Mouse (Mus musculus) testis, postnatal 14 days (tissue): ENCODE data around the gene Gm20388.
A peak's percentile ranks its signal among the peaks of the same experiment; 100 is the strongest.

Experiments used
- DNase-seq: peaks from one replicate; pipeline ENCODE4 v3.0.0; 2021; ENCODE audit warnings: low spot score

Gene Gm20388

DNA sequence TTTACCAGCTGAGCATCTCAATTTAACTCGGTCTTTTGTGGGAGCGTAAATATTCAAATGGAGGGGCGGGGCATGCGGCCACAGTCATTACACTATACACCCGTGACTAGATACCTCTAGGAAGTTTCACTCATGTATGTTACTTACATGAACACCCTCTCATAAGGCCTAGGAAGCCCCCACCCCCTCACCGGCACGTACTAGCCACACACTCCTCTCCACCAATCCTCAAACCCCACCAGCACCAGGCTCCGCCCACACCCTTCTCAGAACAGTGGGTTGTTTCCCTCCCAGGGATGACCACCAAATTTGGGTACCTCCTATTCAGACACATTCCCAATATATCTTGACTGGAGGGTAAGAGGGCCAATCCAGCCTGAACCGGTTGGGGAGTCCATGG is 696.8 kb downstream of the Gm20388 start:
- DNase-seq, result no peak

DNA sequence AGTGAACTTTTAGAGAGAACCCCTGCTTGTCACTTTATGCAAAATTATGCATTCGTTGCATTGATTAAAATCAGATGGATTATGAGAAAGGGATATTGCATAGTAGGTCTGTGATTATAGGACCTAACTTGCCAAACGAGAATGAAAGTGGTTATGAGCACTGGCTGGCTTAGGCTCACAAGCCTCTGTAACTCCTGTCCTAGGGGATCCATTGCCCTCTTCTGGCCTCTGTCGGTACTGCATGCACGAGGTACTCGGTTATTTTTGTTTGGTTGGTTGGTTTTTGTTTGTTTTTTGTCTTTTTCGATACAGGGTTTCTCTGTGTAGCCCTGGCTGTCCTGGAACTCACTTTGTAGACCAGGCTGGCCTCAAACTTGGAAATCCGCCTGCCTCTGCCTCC is 697.2 kb downstream of the Gm20388 start:
- peak; percentile 64 for DNase-seq

DNA sequence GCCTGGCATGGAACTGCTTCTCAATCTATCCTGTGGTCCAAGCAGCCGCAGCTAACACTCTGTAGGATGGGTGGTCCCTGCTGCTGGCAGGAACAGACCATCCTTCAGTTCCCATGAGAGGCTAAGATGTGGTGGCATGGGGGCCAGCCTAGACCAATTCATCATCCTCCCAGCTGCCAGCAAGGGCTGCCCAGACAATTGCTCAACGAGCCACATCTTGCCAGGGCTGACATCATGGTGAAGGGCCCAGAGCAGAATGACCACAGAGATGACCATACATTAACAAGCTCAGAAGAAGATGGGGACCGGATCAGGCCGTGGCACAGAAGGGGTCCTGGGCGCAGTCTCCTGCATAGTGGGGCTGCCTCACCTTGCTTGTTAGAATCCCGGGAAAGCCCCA is 700.2 kb downstream of the Gm20388 start:
- DNase-seq, result no peak

DNA sequence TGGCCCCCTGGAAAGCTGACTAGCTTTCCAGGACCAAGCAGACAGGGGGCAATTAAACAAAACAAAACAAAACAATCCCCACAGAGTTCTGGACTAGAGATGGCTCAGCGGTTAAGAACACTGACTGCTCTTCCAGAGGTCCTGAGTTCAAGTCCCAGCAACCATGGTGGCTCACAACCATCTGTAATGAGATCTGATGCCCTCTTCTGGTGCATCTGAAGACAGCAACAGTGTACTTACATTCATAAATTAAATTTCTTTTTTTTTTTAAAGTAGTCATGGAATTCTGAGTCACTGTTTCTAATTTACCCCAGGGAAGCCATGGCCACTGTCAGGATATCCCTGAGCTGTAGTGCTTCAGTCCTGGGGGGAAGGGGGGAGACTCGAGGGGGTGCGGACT is 703.9 kb downstream of the Gm20388 start:
- no peak for DNase-seq

DNA sequence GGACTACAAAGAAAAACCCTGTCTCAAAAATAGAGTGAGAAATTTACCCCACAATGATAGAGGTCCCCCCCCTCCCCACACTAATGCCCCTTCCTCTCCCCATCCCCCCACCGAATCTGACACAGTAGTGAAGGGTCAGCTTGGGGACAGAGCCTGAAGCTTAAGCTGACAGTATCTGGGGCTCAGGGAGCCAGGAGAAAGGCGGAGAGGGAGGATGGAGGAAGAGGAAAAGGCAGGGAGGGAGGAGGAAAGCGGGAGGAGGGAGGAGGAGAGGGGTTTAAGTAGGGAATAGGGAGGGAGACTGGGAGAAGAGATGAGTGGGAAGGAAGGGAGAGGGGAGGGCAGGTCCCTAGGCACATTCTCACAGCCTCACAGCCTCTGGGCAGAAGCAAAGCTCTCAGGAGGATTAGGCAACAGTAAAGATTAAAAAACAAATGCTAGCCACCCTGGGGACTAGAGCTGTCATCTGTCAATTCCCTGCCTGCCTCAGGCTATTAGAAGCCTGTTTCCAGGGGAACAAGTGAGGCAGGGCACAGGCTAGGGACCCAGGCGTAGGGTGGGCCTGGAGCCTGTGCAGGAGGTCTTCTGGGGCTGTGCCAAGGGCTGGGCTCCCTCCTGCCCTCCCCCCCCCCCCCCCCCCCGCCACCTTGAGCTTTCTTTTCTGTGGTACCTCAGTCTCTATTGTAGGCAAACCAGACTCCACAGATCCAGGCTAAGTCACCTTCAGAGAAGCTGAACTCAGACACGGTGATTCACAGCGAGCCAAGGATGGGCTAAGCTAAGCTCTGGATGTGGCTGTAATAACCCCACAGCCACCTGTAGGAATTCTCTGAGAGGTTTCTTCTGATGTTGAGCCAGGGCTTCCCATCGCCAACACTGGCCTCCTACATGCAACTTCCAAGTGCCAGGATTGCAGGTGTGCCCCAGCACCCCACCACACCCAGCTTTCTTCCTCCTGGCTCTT is 706.3 kb downstream of the Gm20388 start:
- DNase-seq, result no peak

DNA sequence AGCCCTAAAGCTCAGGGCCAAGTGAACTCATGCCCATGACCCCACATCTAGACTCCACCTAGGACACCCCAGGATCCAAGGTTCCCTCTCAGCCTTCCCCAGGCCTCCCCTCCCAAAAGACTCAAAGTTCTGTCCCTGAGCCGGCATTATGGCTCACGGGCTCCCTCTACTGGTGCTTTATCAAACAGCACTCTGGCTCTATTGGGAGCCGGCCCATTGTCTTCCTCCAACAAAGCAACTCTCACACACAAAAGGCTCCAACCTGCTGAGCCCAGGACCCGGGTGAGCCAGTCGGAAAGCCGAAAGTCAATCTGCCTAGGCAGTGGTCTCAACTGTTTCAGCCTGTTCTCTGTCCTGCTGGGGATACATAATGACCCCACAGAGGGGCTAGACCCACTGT is 707.5 kb downstream of the Gm20388 start:
- DNase-seq, result no peak

DNA sequence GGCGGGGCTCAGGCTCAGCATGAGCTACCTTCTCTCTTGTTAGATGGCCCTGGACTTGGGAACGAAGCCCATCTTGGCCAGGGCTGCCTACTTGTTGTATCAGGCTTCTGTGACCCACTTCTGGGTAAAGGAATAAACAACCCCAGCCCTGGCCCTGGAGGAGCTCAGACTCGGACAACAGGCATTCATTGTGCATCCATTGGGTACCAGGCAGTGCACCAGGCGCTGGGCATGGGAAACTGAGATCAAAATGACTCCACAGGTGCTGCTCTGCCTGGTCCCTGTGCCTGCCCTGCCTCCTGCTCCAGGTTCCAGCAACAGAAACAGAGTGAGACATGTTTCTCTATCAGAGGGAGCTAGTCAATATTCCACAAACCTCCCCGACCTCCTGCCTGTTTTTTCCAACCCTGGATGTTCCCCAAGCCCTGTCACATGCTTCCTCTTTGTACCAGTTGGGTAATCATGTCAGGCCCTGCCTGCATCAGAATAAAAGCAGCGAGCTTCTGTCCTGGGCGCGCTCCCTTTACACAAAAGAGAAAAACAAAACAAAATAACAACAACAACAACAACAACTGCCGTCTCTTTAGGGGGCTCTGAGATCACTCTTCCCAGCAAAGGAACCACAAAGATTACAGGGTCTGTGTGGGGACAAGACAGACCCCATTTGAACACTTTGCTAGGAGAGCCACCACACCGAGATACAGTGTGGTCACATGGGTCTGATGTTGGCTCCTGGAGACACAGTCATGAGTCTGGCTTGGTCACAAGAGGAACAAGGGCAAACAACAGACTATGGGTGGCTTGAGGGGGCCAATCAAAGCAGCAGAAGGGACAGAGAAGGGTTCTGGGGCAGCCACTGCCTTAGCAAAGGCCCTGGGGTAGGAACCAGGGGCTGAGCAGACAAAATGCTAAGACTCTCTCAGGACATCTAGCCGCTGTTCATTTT is 708.9 kb downstream of the Gm20388 start:
- no peak for DNase-seq

DNA sequence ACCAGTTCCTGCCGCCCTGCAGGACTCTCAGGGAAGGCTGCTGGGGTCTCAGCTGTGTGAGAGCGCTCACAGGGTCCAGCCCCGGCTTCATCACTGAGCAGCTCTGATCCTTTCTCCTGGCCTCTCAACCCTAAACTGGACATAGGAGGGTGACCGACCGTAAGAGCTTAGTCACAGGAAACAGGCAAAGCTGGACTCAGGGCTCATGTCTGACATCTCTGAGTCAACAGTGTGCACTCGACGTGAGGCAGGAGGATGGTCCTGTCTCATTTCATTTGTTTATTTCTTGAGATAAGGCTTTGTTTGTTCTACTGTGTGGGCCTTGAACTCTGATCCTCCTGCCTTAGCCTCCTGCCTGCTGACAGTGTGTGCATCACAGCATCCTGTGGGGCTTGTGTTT is 709.8 kb downstream of the Gm20388 start:
- no peak for DNase-seq

DNA sequence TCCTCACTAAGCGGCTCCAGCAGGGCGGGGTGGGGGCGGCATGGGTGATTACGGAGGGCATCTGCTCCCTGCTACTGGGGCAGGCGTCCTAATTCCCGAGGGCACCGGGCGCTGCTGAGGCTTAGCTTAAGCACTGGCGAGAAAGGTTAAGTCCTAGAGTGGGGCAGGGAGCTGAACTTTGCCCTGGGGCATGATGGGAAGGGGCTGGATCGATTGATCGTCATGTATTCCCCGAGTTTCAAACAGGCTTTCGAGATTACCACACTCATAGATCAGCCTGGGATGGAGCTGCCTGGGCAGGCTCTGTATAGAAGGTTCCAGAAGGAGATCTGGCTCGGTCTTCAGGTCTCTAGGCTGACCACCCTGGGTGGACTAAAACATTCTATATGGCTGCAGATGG is 711.5 kb downstream of the Gm20388 start:
- no peak for DNase-seq

DNA sequence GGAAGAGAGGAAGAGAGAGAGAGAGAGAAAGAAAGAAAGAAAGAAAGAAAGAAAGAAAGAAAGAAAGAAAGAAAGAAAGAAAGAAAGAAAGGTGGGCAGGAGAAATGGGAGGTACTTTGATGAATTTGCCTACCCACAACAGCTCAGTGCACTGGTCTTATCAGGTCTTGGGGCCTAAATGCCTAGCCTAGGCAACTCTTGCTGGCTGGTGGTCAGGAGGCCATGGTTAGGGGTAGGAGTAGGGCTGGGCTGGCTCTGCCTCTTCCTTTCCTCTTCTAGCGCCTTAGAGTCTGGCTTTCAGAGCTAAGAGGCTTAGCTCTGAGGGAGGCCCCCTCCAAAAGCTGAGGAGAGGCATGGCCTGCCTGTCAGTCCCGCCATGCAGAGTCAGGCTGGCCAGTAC is 713.0 kb downstream of the Gm20388 start:
- no peak for DNase-seq

DNA sequence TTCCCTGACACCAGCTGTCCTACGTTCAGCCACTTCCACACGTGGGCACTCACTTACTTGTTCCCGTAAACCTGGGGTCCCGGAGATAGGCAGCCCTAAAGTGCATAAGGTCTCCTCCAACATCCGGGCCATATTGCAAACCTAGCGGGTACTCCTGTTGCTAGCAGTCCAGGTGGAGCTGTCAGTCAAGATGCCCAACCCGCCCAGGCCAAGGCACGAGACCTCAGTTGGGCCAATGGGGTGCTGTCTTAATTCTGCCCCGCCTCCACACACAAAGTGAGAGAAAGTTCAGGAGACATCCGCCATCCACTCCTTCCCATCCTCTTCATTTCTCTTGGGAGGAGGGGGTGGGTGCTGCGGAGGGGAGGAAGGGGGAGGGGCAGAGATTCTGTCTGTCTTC is 715.8 kb downstream of the Gm20388 start:
- no peak for DNase-seq

DNA sequence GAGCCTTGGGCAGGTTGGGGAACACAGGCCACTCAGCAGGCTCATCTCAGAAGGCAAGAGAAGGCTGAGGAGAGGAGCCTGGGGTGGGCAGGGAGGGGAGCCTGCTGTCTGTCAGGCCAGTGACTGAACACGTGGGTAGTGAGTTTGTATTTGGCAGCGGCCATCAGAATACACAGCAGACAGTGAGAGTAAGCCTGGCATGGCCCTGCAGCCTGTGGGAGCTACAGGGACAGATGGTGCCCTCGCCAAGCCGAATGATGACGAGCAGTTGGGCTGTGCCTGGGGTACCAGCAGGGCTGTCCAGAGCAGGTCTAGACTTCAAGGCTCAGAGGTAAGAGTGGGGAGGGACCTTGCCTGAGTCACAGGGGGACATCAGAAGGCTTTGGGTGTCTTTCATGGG is 716.7 kb downstream of the Gm20388 start:
- DNase-seq, result no peak

DNA sequence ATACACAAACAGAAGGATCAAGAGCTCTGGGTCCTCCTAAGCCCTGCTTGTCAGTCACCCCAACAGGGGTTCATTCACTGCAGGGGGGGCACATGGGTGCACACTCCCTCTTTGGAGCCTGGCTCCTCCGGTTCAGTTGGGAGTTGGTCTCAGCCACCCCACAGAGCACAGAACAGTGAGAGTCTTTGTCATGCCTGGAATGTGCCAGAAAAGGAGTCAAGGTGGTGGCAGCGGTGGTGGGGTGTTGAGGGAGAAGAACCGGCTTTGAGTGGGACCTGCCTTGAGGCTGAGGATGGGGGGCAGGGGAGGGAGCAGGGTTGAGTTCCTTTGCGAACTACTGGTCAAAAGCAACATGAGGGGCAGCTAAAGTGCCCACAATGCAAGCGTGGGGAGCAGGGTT is 719.4 kb downstream of the Gm20388 start:
- no peak for DNase-seq

DNA sequence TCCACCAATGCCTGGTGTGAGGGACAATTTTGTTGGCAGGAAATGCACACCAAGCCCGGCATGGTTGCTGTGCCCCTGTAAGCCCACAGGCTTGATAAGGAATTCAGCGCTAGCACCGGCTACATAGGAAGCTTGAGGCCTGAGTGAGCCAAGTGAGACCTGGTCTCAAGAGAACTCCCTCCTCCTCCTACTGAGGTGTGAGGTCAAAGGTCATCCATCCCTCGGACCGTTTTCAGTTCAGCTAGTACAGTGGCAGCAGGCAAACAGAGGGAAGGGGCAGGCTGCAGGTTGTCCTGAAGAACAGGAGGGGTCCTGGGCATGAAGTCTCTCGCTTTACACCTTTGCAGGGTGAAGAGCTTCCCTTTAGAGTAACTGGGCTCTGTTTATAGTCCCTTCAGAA is 720.2 kb downstream of the Gm20388 start:
- no peak for DNase-seq

DNA sequence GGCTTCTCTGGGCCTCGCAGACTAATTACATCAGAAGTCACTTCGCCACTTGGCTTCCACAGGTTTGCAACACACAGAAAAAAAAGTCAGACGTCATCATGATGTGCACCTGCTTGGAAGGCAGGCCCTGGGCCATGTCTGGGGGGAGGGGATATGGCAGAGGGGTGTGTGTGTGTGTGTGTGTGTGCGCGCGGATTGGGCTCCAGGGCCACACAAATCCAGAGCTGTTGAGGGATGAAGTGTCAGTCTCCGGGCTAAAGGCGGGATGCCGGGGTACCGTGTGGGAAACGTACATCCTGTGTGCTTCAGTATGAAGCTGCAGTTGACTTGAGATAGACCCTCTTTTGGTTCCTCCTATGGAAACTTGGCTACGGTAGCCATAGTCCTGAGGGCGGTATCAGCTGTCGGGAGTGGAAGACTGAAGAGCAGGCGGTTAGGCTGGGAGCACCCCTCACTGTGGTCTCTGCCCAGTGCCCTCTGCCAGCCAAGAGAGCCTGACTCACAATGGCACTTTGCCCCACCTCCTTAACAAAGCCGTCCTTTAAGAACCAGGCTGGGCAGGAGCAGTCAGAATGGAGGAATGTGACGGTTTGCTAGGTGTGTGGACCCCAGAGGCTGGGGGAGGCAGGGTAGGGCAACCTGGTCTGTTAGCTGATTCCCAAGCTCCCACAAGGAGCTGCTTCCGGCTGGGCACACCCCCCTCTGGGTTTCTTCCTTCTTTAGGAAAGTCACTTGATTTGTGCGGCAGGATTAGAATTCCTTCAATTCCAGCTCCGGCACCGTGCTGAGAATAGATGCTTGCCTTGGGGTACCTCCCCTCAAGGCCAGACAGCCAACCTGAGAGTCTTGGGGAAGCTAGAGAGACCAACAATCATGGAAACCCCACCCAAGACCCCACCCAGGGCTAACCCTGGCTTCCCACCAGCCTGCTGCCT is 721.1 kb downstream of the Gm20388 start:
- no peak for DNase-seq

DNA sequence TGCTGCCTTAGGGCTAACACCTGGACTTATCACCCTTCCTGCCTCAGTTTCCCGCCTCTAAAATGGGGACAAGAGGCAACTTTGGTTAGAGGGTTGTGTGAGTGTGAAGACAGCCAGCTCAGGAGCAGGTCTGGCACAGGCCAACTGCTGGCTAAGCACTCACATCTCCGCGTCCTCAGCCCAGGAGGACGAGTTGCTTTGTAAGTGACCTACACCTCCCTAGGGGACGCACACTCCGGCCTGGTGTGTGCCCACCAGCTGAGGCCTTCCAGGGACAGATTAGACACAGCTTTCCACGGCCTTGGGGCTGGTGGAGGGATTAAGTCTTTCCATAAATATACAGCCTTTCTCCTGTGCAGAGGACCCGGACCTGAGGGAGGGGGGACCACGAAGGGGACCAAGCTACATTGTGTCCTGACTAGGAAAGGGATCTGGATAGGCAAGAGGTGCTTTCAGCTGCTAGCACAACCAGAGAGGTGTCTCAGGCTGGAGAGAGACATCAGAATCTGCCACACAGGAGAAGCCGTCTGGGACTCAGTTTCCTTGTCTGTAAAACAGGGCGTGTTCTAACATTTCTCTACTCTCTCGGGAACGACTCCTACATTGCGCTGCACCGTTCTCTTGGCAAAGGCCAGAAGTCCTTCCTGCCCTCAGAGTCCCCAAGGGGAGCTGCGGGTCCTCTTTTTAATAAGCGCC is 722.5 kb downstream of the Gm20388 start:
- no peak for DNase-seq

DNA sequence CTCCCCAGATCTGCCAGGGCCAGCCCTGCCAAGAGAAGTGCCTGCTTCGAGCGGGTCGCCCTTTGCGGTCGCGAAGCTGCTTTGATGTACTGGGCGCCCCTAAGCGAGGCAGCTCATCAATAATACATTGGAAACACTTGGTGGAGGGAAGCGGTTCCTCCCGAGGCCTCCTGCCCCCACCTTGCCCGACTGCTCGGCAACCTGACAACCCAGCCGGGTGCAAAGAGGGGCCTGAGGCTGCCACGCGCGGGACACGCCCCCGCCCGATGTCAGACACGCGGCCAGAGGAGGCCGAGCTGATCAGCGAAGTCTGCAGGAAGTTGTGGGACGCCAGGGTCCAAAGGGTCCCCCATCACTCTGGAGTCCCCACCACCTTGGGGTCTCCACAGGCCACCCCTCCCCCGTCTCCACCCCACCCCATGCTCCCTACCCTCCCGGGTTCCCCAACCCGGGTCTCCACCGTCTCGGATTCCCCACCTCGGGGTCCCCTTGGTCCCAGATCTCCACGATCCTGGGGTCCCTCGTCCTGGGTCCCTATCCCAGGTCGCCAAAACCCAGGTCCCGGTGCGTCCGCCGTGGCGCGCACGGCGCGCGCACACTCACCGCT is 723.1 kb downstream of the Gm20388 start:
- peak; percentile 33 for DNase-seq

DNA sequence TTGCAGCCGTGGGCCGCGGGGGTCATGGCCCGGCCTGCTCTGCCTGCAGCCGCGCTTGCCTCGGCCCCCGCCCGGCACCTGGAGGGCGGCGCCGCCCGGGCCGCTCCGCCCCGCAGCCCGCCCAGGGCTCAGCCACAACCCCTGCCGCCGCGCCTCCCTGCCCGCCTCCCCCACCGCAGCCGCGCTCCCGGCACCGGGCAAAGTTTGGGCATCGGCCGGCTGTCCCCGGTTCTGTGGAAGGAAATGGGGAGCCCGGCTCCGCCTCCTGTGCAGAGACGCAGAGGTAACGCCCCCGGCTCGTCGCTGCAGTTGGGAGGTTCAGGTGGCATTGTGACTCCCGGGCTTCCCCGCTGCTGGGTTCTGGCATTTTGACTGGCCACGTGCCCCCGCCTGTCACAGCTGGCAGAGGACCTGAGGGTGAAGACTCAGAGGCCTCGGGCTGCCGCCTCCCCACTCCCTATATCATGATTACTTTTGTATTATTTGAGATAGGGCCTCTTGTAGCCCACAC is 723.7 kb downstream of the Gm20388 start:
- no peak for DNase-seq

DNA sequence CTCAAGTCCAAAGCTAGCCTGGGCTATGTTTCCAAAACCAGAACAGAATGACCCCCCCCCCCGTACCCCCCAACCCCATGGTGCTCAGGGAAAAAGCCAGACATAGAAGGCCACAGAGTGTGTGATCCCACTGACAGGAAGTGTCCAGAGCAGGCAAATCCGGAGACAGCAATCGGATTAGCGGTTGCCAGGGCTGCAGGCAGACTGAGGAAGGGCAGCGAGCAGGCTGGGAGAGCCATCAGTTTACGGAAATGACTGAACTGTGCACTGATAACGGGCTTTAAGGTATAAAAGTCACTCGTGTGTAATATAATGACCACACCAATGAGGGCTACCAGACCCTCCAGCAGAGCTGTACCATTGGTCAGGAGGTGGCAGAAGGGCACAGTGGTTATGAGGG is 730.6 kb downstream of the Gm20388 start:
- DNase-seq, result no peak

DNA sequence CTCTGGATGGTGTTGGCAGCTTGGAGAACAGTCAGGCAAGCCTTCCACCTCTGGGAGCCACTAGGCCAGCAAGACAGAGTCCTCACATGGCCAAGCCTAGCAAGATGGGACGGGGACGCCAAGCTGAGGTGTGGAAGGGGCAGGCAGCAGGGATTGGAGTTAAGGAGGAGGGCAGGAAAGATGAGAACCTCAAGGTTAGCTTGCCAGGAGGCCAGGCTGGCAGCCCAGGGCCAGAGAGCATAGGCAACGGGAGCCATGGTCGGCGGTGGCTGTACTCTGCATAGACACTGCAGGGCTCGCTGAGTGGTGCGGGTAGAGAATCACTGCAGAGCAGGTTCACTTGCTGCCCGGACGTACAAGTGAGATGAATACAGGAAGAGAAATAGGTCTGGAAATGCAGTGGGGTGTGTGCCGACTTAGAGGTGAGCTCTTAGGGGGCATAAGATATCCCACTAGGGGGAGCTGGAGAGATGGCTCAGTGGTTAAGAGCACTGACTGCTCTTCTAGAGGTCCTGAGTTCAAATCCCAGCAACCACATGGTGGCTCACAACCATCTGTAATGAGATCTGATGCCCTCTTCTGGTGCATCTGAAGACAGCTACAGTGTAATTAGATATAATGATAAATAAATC is 731.5 kb downstream of the Gm20388 start:
- no peak for DNase-seq
